Mouse (Mus musculus): Measurements from ENCODE around the gene Etv2. TPM values are rescaled to one million over a fixed set of nuclear protein-coding genes. Genes with fewer than 3 reads are reported as not detected.

The Etv2 gene
- polyA plus RNA-seq, 1 experiment = not detected

GRCm38 (mm10) chr7:30619202-30619601 is 16.4 kb downstream of the Etv2 start:
- H3K4me1 ChIP-seq (ENCODE audit: control insufficient read depth, insufficient read depth, low read length) = peaks cover 9% of the 10 kb centered on the region; the same call in 1 of the 2 replicates
- WGBS = 83% methylated on average over 3 of the region's 3 CpGs
- no peak overlapping the region for H3K4me3 ChIP-seq (ENCODE audit: insufficient read depth, low read depth, low read length)
- no peak for TF ChIP-seq POLR2A (IDR thresholded peaks at IDR 0.05; ENCODE audit: insufficient read depth, low read depth, low read length)
- no peak for TF ChIP-seq CTCF (IDR thresholded peaks at IDR 0.05; ENCODE audit: insufficient read depth, low read depth, low read length)
- no peak overlapping the region for H3K27ac ChIP-seq (ENCODE audit: insufficient read depth, low read depth, low read length)

- Histone ChIP-seq H3K27ac (ENCODE audit: insufficient read depth, low read depth, low read length) (no peak overlapping the region), H3K4me3 (ENCODE audit: insufficient read depth, low read depth, low read length) (no peak overlapping the region), H3K4me1 (ENCODE audit: control insufficient read depth, insufficient read depth, low read length) (peaks cover 9% of the 10 kb centered on the region; the same call in 1 of the 2 replicates)
- TF ChIP-seq POLR2A (IDR thresholded peaks at IDR 0.05; ENCODE audit: insufficient read depth, low read depth, low read length) (no peak), CTCF (IDR thresholded peaks at IDR 0.05; ENCODE audit: insufficient read depth, low read depth, low read length) (no peak)
- 90% methylated on average over 9 of the region's 9 CpGs for WGBS
Observed at GRCm38 (mm10) chr7:30618658-30619057, 17.0 kb downstream of the Etv2 start.

GRCm38 (mm10) chr7:30615049-30615760 is 20.4 kb downstream of the Etv2 start:
- WGBS = 54% methylated on average over 5 of the region's 5 CpGs
- Histone ChIP-seq H3K4me1 (ENCODE audit: control insufficient read depth, insufficient read depth, low read length) (no peaks in the 10 kb centered on the region), H3K27ac (ENCODE audit: insufficient read depth, low read depth, low read length) (no peak overlapping the region), H3K4me3 (ENCODE audit: insufficient read depth, low read depth, low read length) (no peak overlapping the region)
- no peak for TF ChIP-seq CTCF (IDR thresholded peaks at IDR 0.05; ENCODE audit: insufficient read depth, low read depth, low read length)
- TF ChIP-seq POLR2A (IDR thresholded peaks at IDR 0.05; ENCODE audit: insufficient read depth, low read depth, low read length) = no peak

- Histone ChIP-seq H3K4me3 (ENCODE audit: insufficient read depth, low read depth, low read length) (no peak overlapping the region), H3K4me1 (ENCODE audit: control insufficient read depth, insufficient read depth, low read length) (no peaks in the 10 kb centered on the region), H3K27ac (ENCODE audit: insufficient read depth, low read depth, low read length) (no peak overlapping the region)
- TF ChIP-seq POLR2A (IDR thresholded peaks at IDR 0.05; ENCODE audit: insufficient read depth, low read depth, low read length) (no peak), CTCF (IDR thresholded peaks at IDR 0.05; ENCODE audit: insufficient read depth, low read depth, low read length) (no peak)
- 76% methylated on average over 2 of the region's 2 CpGs for WGBS
Observed at GRCm38 (mm10) chr7:30614454-30614853, 21.2 kb downstream of the Etv2 start.

GRCm38 (mm10) chr7:30613529-30614112 is 22.0 kb downstream of the Etv2 start:
- H3K4me1 ChIP-seq (ENCODE audit: control insufficient read depth, insufficient read depth, low read length) = no peaks in the 10 kb centered on the region
- TF ChIP-seq CTCF (IDR thresholded peaks at IDR 0.05; ENCODE audit: insufficient read depth, low read depth, low read length) (peak; percentile 65; the same call in 1 of the 2 replicates), POLR2A (IDR thresholded peaks at IDR 0.05; ENCODE audit: insufficient read depth, low read depth, low read length) (no peak)
- WGBS = 17% methylated on average over 14 of the region's 14 CpGs
- H3K4me3 ChIP-seq (ENCODE audit: insufficient read depth, low read depth, low read length) = no peak overlapping the region
- H3K27ac ChIP-seq (ENCODE audit: insufficient read depth, low read depth, low read length) = no peak overlapping the region

GRCm38 (mm10) chr7:30612654-30613402 is 22.8 kb downstream of the Etv2 start, which contains the start of gene Upk1a:
Gene Upk1a, minus strand, starts transcription at chr7:30612847.
- WGBS = 80% methylated on average over 8 of the region's 8 CpGs
- TF ChIP-seq CTCF (IDR thresholded peaks at IDR 0.05; ENCODE audit: insufficient read depth, low read depth, low read length) (no peak), POLR2A (IDR thresholded peaks at IDR 0.05; ENCODE audit: insufficient read depth, low read depth, low read length) (no peak)
- H3K4me1 ChIP-seq (ENCODE audit: control insufficient read depth, insufficient read depth, low read length) = no peaks in the 10 kb centered on the region
- H3K4me3 ChIP-seq (ENCODE audit: insufficient read depth, low read depth, low read length) = no peak within 1 kb of the TSS
- H3K27ac ChIP-seq (ENCODE audit: insufficient read depth, low read depth, low read length) = no peak within 1 kb of the TSS

- no peak overlapping the region for H3K27ac ChIP-seq (ENCODE audit: insufficient read depth, low read depth, low read length)
- H3K4me3 ChIP-seq (ENCODE audit: insufficient read depth, low read depth, low read length) = no peak overlapping the region
- H3K4me1 ChIP-seq (ENCODE audit: control insufficient read depth, insufficient read depth, low read length) = no peaks in the 10 kb centered on the region
- no peak for TF ChIP-seq CTCF (IDR thresholded peaks at IDR 0.05; ENCODE audit: insufficient read depth, low read depth, low read length)
- no peak for TF ChIP-seq POLR2A (IDR thresholded peaks at IDR 0.05; ENCODE audit: insufficient read depth, low read depth, low read length)
- 70% methylated on average over 7 of the region's 7 CpGs for WGBS
Observed at GRCm38 (mm10) chr7:30610043-30610442, 25.6 kb downstream of the Etv2 start.

- Histone ChIP-seq H3K4me1 (ENCODE audit: control insufficient read depth, insufficient read depth, low read length) (no peaks in the 10 kb centered on the region), H3K27ac (ENCODE audit: insufficient read depth, low read depth, low read length) (no peak overlapping the region), H3K4me3 (ENCODE audit: insufficient read depth, low read depth, low read length) (no peak overlapping the region)
- WGBS = 53% methylated on average over 16 of the region's 16 CpGs
- no peak for TF ChIP-seq POLR2A (IDR thresholded peaks at IDR 0.05; ENCODE audit: insufficient read depth, low read depth, low read length)
- TF ChIP-seq CTCF (IDR thresholded peaks at IDR 0.05; ENCODE audit: insufficient read depth, low read depth, low read length) = no peak
Observed at GRCm38 (mm10) chr7:30608476-30608875, 27.2 kb downstream of the Etv2 start.

Measured in olfactory bulb, adult 2 months (tissue).